Mouse (Mus musculus) A20 (cell line): Measurements from ENCODE around the gene Pop5.

Experiments used
- DNase-seq: peaks from one replicate; pipeline ENCODE4 v3.0.0-alpha.2; 2011; ENCODE audit warnings: low read depth, low spot score

Pop5 gene

DNA sequence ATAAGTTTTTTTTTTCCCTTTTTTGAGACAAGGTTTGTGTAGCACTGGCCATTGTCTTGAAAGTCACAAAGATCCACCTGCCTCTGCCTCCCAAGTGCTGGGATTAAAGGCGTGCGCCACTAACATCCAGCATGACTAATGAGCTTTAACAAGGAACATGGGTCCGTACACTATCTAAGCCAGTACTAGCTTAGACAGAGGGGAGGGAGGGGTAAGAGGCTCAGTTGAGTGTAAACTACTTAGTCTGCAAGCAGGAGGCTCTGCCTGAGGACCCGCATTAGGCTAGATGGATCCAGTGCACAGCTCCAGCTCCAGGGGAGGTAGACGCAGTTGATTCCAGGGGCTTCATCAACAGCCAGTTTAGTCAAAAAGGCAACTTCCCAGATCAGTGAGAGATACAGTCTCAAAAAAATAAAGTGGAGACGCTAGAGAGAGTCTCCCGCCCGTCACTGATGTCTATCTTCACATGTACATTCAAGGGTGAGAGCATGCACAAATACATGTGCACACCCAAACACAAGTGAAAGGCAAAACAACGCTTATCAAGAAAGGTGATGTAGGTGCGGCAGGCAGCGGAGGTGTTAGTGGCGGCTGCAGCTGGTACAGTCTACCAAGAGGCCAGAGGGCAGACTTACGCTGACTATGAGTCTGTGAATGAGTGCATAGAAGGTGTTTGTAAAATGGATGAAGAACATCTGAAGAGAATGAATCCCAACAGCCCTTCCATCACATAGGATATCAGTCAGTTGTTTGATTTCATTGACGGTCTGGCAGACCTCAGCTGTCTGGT lies 27.1 kb downstream of the Pop5 start:
- no peak for DNase-seq

DNA sequence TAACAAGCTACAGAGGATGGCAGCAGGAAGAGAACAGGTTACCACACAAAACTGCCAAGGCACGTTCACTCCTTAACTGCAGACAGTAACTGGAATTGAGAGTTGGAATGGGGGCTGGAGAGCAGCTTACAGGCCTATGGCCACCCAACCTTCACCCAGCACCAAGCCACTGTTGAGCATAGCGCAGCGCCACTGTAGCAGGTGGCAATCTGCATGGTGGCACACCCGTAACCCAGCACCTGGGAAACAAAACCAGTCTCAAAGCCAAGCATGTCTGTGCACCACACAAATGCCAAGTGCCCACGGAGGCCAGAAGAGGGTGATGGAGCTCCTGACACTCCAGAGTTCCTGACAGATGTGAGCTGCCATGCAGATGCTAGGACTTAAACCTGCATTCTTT lies 30.7 kb downstream of the Pop5 start:
- no peak for DNase-seq

DNA sequence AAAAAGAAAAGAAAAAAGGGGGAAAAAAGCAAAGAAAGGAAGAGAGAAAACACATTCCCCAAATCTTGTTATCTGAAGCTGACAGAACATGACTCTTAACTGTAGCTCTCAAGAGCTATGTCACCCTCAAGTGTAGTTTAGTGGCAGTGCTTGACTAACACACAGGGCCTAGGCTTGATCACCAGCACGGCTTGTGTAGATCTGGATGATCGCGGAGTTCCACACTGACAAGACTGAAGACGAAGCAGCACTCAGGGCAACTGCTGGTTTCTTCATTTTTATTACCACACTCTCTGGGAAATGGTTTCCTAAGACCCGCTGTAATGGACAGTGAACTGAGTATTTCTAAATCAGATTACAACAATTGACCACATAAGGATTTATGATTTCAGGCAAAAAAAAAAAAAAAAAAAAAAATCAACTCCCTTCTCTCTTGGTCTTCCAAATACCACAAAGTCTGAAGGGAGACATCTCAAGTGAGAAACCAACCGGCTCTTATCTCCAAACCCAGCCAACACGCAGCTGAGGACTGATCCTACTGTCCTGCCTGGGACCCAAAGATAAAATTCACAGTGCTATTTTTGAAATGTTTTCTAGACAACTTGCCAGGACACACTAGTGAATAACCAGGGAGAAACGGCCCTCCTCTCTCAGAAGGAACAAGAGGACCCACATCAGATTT lies 31.3 kb downstream of the Pop5 start:
- no peak for DNase-seq

DNA sequence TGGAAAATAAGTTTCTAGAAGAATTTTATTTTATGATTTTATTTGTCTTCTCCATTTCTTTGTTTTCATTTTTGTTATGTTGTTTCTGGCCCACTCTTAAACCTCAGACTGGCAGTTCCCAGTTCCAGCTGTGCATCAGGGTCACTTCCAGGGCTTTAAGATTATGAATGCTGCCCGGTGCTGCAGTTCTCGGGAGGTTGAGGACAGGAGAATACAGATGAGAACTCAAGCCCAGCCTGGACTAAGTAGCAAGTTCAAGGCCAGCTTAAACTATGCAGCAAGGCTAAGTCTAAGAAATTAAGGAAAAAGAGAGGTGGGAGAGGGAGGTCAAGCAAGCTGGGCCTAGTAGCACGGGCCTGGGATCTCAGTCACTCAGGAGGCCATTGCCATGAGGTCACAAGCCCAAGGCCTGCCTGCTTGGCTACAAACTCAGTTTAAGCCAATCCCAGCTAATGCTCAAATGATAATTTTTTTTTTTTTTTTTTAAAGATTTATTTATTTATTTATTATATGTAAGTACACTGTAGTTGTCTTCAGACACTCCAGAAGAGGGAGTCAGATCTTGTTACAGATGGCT lies 31.9 kb downstream of the Pop5 start:
- DNase-seq = no peak

DNA sequence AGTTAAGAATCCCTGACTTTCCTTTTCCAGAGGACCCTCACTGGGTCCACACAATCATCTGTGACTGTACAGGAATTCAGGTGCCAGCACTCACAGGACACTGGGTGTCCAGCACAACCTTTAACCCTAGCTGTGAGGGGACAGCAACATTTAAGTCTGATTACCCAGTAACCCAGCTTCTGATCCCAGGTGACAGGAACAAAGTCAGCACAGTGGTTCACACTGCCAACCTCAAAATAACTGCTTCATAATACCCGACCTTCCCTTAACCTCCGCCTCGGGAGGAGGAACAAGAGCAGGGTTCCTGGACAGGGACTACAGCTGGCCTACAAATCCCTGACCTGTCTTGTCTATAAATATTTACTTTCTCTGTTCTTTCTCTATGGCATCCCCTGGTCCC lies 32.6 kb downstream of the Pop5 start:
- no peak for DNase-seq

DNA sequence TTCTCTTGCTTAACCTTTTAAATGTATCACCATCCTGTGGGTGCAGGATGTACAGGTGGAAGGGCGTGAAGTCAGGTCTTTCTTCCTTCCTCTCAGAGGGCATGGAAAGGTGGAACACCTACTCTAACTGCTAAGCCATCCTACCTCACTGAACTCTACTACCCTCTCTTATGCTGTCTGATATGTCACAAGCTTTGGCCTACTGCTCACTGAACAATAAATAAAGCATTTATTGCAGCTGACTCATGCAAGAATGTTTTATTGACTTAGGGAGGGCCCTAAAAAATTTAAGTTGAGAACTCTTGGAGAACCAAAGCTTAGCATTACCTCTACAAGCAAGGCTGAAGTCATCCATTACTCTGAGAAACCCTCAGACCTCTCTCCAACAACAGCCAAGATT lies 34.3 kb downstream of the Pop5 start:
- DNase-seq = no peak

DNA sequence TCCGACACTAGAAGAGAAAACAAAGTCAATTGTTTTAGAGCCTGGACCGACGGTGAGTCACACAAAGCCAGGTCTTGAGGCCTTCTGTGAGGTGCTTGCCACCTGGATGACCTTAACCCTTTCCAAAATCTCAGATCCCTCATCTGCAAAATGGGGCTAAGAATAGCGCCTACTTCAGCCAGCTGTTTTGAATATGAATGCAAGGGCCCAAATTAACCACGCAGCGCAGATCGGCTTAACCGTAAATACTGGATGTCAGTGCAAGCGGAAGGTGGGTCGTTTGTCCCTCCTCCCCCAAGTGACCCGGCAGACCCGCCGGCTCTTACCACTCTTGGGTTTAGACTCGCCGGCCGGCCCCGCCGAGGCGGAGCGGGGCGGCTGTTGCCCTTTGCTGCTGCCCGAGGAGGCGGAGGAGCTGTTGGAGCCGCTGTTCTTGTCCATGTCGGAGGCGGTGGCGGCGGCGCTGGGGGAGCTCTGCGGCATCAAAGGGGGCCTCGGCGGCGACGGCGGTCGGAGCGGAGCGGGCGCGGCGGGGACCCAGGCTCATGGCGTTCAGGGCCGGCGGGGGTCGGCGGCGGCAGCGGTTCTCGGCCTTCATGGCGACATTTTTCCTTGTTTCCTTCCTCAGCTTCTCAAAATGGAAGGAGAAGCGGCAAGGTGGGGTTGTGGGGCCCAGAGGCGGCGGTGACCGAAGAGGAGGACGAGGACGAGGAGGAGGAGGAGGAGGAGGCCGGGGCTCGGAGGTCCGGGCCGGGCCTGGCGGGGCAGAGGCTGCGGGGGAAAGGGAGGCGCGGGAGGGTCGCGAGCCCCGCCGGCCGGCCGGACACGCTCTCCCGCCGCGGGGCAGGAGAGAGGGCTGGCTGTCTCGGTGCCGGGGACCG lies 36.5 kb downstream of the Pop5 start:
- peak; percentile 70 for DNase-seq

DNA sequence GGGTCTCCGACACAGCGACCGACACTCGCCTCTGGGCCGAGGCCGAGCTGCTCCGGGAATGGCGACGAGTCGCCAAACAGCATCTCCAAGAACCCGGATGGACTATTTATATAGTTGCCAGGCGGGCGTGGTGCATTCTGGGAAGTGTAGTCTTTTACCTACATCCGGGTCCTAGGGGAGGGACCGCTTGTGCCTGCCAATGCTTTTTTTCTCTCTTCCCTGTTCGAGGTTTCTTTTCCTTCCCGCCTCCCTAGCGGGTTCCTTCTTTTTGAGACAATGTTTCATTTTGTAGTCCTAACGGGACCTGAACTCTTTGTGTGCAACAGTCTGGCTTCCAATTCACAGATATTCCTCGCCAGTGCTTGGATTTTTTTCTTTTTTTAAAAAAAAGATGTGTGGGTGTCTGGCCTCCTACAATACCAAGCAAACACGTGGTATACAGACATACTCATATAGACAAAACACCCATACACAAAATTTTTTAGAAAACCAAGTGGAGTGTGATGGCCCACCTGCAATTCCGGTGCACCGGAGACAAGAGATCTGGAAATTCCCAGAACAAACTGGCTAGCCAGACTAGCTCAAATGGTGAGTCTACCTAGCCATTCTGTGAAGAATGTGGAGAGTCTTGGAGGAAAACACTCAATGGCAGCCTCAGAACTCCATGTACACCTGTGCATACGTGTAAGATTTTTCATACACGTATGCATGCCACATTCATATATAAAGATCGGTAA lies 37.3 kb downstream of the Pop5 start, which contains the start of gene Rnf10:
Rnf10 (minus strand) TSS at position 87 of the 737 bp plus-strand sequence.
- DNase-seq = peak; percentile 97

DNA sequence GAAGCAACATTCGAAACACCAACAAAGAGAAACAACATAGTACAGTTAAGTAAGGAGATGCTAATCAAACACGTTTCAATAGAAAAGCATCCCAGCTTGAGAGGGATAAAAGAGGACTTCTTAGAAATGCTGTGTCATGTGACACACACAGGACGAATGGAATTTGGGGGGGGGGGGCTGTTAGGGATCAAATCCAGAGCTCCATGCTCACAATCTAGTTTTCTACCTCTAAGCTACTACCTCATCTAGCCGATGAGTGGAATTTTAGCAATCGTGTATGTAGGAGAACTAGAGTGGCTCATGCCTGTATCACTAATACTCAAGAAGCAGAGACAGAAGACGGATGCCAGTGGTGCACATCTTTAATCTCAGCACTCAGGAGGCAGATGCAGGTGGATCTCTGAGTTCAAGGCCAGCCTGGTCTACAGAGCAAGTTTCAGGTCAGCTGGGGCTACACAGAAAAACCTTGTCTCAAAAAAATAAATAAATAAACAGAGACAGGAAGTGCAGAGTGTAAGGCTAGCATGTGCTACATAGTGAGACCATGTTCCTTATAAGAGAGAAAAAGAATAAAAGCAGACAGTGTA lies 38.0 kb downstream of the Pop5 start:
- peak; percentile 63 for DNase-seq

DNA sequence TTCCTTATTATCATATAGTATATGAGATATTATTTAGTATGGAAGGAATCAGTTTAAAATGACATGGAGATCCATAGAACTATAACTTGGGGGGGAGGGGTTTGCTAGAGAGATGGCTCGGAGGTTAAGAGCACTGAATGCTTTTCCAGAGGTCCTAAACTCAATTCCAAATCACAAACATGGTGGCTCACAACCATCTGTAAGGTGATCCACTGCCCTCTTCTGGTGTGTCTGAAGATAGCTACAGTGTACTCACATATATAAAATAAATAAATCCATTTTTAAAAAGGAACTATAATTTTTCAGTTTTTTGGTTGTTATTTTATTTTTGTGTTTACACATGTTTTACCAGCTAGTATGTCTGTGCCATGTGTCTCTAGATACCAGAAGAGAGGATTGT lies 38.7 kb downstream of the Pop5 start:
- peak; percentile 45 for DNase-seq

DNA sequence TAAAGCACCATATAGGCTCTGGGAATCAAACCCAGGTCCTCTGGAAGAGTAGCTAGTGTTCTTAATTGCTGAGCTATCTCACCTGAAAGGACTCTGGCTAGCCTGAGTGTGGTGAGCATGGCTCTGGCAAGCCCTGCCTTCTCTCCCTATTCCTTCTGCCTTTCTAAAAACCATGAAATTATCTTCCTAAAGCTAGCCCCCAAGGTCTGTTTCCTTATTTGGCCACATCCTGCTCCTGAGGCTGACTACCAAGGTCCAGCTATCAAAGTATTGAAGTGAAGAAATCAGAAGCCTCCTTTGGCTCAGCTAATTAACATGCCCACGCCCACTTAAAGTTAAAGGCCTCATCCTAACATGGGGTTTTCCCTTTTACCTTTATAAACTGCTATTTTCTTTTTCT lies 39.1 kb downstream of the Pop5 start:
- DNase-seq = peak; percentile 65

DNA sequence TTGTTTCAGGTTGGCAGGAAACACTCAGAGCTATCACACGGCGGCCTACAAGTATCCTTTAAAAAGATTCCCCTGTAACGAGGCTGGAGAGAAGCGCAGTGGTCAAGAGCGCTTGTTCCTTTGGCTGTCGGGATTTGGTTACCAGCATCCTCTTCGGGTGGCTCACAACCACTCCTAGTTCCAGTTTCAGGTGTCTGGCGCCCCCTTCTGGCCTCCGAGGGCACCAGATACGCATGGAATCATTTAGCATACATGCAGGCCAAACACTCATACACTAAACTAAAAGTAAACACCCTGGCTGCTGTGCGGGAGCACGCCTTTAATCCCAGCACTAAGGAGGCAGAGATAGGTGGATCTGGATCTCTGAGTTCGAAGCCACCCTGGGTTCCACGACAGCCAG lies 40.4 kb downstream of the Pop5 start:
- peak; percentile 78 for DNase-seq

DNA sequence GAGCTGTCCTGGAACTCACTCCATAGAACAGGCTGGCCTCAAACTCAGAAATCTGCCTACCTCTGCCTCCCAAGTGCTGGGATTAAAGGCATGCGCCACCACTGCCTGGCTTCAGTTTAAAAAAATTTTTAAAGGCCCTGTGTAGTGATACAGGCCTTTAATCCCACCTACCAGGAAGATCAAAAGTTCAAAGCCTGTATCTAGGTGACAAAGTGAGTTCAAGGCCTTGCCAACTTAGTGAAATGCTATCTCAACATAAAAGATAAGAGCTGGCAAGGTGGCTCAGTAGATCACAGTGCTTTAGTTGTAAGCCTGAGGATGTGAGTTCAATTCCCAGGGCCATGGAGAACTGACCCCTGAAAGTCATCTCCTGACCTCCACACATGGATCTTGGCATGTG lies 42.4 kb downstream of the Pop5 start:
- no peak for DNase-seq

DNA sequence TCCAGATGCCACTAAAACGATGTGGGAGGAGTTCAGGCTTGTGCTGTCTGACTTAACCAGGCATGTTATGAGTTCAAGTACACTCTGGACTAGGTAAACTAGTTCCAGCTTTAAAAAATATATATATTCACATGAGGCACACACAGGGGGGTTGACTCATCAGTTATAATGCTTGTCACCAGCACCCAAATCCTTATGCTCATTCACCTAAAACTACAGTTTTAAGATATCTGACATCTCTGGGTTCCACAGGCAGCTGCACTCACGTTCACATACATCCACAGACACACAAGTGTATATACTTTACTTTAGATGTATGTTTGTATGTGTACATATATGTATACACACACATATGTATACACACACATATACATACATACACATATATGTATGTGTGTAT lies 43.1 kb downstream of the Pop5 start:
- DNase-seq = no peak

DNA sequence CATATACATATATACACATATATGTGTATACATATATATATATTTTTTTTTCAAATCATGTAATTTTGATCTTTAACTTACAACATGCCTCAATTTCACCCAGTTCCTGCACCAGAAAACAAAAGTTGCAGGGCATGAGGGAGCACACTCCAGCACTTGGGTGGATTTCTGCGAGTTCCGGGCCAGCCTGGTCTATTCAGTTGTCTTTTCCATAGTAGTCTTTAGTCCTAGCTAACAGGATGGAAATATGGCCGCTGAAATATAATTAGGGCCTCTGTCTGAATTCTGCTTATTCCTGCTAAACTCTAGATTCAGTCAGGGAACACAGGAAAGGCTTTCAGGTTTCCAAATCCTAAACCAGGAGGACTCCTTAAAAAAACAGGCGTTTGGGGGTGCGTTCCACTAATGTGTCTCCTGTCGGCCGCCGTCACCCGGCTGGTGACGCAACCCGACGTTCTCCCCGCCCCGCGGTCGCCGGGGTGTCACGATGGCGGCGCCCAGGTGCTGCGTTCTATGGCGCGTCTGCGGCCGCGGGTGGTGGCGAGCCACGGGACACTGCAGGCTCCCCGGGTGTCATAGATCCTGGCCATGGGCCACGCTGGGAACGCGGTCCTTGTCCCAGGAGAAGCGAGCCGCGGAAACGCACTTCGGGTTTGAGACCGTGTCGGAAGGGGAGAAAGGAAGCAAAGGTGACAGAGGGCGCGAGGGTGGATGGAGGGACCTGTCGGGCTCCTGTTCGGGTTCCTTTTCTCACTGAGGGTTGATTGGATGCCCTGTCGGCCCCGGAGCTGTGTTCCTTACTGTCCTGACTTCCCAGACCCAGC lies 43.8 kb downstream of the Pop5 start, which contains the start of gene Coq5:
Coq5 (plus strand) TSS at position 441 of the 824 bp plus-strand sequence.
- DNase-seq = peak; percentile 89

DNA sequence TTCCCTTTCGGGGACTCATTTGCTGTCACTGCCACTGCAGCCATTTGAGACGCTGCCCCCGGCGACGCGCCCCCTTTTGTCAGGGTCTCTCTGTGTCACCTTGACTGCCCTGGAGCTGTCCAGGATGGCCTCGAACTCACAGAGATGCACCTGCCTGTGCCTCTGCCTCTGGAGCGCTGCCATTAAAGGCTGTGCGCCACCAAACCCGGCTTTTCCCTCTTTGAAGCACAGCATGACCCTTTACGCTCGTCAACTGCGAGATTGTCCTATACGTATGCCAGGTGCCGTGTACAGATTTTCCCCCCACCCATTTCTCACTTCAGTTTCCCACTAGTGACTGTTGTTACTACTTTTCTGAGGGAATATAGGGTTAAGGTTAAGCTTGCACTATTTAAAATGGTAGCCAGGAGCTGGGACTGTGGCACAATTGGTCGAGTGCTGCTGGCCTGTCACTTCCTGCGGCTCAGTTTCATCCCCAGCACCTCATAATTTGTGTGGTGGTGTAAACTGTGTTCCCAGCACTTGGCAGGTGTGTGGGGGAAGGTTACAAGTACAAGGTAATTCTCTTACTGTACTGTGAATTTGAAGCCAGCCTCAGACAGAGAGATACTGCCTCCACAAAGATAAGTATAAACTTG lies 44.5 kb downstream of the Pop5 start:
- peak; percentile 76 for DNase-seq

DNA sequence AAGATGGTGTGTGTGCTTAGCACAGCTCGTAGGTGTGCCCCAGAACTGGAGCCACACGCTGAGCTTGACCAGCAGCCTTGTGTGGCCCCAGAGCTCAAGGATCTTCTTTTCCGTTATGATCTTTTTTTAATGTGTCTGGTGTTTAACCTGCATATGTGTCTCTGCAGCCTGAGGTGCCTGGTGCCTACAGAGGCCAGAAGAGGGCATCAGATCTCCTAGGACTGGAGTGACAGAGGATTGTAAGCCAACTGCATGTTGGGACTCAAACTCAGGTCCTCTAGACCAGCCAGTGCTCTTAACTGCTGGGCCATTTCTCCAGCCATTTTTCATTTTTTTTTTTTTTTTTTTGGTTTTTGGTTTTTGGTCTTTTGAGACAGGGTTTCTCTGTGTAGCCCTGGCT lies 49.1 kb downstream of the Pop5 start:
- DNase-seq = peak; percentile 60

DNA sequence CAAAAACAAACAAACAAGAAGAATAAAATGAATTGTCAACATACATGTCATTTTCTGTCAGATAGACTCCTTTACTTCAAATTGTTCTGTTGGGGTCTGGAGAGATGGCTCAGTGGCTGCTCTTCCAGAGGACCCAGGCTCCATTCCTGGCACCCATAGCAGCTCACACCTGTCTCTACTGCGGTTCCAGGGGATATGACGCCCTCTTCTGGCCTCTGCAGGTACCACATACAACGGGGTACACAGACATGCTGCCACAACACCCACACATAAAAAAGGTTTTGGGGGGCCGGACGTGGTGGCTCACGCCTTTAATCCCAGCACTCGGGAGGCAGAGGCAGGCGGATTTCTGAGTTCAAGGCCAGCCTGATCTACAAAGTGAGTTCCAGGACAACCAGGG lies 58.5 kb downstream of the Pop5 start:
- peak; percentile 46 for DNase-seq
